Mouse (Mus musculus) left cerebral cortex, postnatal 4 days (tissue): ENCODE measurements around the gene Ralgapb. TPM values are rescaled to one million over a fixed set of nuclear protein-coding genes. Genes with fewer than 3 reads are reported as not detected.
A peak's percentile ranks its signal among the peaks of the same experiment; 100 is the strongest.

Experiments used
- DNase-seq: peaks from one replicate; pipeline ENCODE4 v3.0.0-alpha.2; 2022
- intact Hi-C: fragments of 180-260 bp; cut with DNase I; formaldehyde crosslinking; loops from one replicate; pipeline ENCODE4 v1.15.1; 2025
- total RNA-seq, 2 experiments: library from RNA; stranded (reverse); gene quantifications; 2 replicates each; pipeline ENCODE4 v1.2.3; 2021

The Ralgapb gene
- total RNA-seq, 2 experiments from 2014 or later, result 72.5 to 78.0 TPM

DNA sequence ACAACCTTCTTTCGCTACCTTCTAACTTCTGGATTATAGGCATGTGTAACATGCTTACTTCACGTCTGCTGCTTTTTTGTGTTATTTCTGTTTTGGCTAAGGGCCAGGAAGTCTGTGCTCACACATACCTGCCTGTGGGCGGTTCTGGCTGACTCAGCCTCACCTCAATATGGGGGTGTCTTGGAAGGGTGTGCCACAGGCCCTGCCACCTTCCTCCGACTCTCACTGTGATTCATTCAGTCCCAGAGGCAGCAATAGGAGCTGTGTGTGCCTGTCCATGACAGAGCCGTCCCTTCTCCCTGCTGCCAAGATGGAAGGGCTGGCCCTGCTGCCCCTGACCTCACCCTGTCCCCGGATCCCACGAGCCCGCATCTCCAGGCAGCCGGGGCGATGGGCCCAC is 102.9 kb downstream of the Ralgapb start, which contains the start of gene Arhgap40:
Gene Arhgap40, plus strand, starts transcription at position 269 of the 400 bp plus-strand sequence.
- intact Hi-C loops, result no loop called here
- no peak for DNase-seq

DNA sequence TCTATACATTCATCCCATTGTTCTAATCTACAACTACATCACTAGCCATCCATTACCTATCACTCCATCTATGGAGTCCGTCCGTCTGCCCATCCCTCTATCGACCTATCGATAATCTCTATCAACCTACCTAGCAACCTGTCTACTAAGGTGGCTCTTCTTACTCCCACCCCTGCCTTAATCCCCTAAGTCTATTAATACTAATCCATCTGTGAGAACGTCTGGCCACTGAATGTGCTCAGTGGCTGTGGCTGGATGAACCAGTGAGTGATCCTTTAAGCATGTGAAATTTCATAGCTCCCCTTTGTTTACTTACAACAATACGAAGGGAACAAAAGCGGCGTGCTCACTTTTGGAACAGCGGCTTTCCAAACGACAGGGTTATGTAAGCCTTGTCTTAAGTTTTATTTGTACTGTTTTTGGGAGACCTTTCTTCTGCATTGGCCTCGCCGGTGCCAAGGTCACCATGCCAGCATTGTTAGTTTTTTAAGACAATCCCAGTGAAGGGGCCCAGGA is 104.2 kb downstream of the Ralgapb start:
- no peak for DNase-seq
- intact Hi-C loops, result no loop called here

DNA sequence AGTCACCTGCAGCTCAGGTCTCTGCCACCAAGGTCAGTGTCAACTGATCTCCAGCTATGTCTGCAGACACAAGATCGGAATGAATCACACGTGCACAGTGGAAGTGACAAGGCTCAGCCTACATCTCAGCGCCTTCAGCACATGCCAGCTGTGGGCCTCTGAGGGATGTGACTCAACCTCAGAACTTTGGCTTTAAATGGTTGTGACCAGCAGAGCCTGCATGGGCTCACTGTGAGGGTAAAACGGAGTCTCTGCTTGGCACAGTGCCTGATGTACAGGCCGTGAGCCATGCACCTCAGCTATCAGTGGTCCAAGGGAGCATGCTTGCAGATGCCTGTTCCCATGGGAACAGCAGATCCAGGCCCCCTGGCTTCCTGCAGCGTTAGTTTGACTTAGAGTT is 108.9 kb downstream of the Ralgapb start:
- intact Hi-C loops, result no loop called here
- DNase-seq, result no peak

DNA sequence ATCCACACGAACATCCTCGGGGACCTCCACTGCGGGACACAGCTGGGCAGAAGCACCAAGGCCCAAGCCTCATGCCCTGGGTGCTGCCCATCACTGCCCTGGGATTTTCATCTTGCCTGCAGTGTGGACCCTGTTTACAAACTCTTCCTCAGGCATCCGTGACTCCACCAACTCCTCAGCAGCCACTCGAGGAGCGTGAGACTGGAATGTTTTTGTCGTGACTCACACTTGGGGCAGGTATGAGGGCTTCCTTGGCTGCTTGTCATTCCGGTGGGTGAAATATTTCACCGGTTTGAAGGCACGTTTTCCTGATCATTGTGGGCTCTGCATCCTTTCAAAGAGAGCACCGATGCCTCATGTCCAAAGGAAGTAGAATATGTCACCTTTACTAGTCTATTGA is 109.4 kb downstream of the Ralgapb start:
- DNase-seq, result no peak
- intact Hi-C loops, result no loop called here

DNA sequence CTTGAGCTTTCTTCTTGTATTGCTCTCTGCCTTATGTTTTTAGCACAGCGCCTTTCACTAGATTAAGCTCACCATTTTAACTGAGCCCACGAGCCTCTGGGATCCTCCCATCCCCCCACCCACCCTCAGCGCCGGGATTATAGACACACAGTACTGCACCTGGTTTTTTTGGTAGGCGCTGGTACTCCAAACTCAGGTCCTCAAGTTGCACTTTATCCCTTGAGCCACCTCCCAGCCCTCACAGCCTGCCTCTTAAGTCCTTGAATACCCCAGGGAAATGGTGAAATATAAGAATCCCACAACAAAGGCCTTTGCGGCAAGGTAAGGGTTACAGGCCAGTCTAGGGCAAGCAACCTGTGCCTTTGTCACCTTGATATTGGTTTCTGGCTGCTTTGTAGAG is 110.2 kb downstream of the Ralgapb start:
- DNase-seq, result no peak
- intact Hi-C loops, result no loop called here

DNA sequence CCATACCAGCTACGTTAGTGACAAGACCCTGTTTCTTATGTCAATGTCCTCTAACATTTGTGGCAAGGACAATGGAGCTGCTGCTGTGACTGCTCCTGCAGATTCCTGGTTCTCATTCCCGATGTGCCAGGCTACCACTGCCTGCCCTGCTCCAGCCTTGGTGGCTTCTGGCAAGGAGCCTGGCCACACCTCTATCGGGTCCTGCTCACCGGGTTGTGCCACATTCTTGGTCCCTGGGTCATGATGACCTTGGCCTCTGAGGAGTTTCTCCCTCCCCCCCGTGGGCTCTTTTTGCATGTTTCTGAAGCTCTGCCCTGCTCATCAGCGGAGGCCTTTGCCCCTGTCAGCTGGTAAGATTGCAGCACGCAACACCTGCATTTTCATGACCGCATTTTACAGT is 113.4 kb downstream of the Ralgapb start:
- no peak for DNase-seq
- intact Hi-C loops, result no loop called here

DNA sequence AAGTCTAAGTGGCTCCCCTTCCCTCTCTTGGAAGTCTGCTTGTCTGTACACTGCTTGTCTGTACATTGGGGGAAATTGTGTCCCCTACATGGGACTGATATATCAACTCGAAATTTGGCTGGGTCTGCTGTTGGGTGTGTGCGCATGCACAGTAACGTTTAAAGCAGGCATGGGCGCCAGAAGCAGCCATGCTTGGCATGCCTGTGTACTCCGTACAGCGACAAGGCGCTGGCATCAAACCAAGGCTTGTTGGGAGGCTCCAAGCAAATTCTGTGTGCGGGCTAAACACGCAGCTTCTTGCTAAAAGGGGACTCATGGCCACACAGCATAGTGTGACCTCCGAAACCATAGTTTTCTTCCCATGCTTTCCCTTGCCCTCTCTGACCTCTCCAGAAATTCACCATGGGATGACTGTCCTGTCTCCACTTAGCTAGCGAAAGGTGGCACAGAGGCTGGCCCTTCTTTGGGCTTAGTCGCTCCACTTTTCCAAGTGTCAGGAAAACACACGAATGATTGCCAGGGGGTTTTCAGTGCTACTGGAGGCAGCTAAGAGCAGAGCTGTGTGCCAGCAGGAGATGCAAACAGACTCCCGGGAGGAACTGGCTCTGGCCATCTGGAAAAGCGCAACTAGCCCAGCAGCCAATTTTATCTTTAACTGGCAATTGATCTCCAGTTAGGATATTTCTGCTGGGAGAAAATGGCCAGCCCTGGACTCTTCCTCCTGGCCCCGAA is 114.6 kb downstream of the Ralgapb start:
- peak; percentile 41 for DNase-seq
- intact Hi-C loops, result no loop called here

DNA sequence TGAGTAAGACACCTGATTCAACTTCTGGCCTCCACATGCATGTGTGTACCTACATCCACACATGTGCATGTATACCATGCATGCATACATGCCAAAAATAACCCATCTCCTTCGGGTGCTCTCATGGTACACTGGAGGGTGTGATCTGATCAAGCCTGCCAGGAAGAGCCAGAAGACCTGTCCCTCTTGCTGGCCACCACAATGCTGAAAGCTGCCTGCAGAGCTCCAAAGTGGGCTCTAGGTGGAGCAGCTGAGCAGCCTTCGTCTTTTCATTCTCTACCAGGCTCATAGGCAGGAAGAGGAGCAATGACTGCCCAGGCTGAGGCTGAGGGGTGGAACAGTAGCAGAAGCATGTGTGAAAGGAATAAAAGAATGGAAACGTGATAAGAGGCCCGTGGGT is 124.4 kb downstream of the Ralgapb start:
- intact Hi-C loops, result no loop called here
- peak; percentile 59 for DNase-seq

DNA sequence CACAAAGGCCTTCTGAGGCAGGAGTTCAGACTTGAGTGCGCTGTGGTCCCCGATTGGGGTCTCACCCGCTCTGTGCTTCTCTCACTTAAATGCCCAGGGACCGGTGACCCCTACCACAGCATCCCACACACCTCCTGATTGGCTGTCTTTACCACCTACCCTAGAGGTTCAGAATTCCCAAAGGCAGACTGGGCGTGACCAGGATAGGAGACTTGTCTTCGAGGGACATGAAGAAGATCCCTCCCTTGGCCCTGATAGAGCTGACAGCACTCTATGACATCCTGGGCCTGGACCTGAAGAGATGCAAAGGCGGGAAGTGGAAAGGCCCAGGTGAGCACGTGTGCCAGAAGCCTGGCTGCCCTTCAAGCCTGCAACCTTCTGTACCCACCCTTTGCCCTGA is 124.9 kb downstream of the Ralgapb start:
- intact Hi-C loops, result no loop called here
- no peak for DNase-seq

DNA sequence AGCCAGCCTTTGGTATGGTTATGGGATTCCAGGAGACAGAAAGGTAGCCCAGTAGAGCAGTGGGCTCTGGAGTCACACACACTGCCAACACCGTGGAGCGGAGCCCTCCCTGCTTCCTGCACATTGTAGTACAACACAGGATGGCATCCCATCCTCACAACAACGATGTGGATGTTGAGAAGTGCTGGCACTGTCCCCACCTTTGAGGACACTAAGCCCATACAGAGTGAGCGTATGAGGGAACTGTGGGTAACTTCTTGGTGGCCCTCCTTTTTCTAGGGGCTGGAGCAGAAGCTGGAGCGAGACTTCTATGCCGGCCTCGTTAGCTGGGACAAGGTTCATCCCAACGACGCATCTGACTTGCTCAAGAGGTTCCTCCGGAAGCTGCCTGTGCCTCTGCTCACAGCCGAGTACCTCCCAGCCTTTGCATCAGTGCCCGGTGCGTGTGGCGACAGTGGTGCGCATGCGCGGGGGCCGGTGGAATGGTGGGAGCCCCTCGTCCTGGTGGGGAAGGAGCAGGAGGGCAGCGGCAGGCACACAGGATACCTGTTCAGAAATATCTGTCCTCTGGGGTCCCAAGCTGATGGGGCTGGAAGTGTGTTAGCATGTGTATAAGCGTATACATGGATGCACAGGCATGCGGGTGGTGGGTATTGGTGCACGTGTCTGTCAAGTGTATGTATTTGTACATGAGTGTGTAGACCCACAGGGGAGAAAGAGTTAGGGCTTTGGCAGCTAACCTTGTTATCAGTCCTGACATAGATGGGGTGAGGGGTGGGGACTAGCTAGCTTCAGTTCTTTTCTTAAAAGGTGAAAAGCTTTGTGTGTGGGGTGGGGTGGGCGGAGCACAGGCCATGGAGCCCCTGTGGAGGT is 130.0 kb downstream of the Ralgapb start:
- intact Hi-C loops, result no loop called here
- DNase-seq, result no peak

DNA sequence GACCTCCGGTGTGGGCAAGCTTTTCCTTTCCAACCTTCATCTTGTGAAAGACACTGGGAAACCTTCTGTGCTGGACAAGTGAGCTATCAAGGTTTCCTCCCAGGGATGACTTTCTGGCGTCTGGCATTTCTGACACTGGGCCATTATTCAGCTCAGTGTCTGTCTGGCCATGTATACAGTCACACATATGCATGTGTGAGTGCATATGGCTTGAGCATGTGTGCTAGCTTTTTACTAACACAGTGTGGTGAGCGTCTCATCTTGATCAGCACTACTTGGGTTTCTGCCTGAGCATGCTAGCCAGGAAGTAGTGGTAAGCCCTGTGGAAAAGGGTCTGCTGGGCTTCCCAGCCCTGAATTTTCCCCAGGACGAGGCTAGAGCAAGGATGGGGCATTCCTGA is 131.6 kb downstream of the Ralgapb start:
- intact Hi-C loops, result no loop called here
- DNase-seq, result no peak

DNA sequence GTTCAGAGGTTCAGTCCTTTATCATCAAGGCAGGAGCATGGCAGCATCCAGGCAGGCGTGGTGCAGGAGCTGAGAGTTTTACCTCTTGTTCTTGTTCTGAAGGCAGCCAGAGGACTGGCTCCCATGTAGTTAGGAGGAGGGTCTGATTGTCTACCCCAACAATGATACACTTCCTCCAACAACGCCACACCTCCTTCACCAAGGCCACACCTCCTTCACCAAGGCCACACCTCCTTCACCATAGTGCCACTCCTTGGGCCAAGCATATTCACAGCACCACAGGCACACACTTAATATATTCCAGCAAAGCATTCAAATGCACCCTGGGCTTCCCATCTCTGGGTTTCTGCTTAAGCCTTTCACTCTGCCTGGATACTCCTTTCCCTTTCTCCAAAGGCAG is 135.6 kb downstream of the Ralgapb start:
- DNase-seq, result no peak
- intact Hi-C loops, result loop anchor here (5.0 kb wide), 1 partner anchor 82 kb away; no protein-coding TSS in a partner anchor

DNA sequence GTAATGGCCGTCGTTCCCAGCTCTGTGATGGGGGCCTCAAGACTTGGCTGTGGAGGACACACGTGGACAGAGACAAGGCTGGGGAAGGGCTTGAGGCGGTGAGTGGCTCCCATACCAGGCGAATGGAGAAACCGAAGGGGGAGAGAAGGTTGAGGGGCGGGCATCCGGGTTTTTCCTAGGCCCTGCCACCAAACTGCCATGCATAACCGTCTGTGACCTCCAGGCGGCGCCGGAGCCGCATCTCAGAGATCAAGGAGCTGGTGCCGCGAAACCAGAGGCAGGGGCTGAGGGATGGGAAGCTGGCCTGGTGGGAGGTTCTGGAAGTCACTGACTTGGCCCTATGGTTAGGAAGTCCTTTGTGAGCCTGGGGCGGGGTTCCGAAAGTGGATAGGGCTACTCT is 137.1 kb downstream of the Ralgapb start:
- intact Hi-C loops, result loop anchor here (5.0 kb wide), 1 partner anchor 81 kb away; no protein-coding TSS in a partner anchor
- peak; percentile 87 for DNase-seq

Other genes starting within 250 kb of the Ralgapb start
- 1 to 10 TPM; 3.1 TPM for gene D630003M21Rik, start 180.6 kb upstream of the Ralgapb start, total RNA-seq
- not detected for gene Bpi, start 151.8 kb upstream of the Ralgapb start, total RNA-seq
- gene Lbp, start 103.4 kb upstream of the Ralgapb start, total RNA-seq, result 1 to 10 TPM; 1.4 to 2.0 TPM
- 100 to 1,000 TPM; 275 to 360 TPM for gene Snhg11, start 34.2 kb upstream of the Ralgapb start, total RNA-seq
- gene Adig, start 92.8 kb downstream of the Ralgapb start, total RNA-seq, result not detected
- under 1 TPM in 1 of 2 experiments, not detected in 1; 0.56 TPM for gene Arhgap40, start 102.9 kb downstream of the Ralgapb start, total RNA-seq
- 10 to 100 TPM; 41.8 to 59.9 TPM for gene Slc32a1, start 200.9 kb downstream of the Ralgapb start, total RNA-seq
- gene Actr5, start 215.0 kb downstream of the Ralgapb start, total RNA-seq, result 10 to 100 TPM; 14.3 to 15.5 TPM